Mouse (Mus musculus): ENCODE results near the gene Eif5a2. TPM values are rescaled to one million over a fixed set of nuclear protein-coding genes. Genes with fewer than 3 reads are reported as not detected.

Gene Eif5a2
- total and polyA plus RNA-seq, 3 experiments, result 6.1 to 7.3 TPM; not detected in 1

DNA sequence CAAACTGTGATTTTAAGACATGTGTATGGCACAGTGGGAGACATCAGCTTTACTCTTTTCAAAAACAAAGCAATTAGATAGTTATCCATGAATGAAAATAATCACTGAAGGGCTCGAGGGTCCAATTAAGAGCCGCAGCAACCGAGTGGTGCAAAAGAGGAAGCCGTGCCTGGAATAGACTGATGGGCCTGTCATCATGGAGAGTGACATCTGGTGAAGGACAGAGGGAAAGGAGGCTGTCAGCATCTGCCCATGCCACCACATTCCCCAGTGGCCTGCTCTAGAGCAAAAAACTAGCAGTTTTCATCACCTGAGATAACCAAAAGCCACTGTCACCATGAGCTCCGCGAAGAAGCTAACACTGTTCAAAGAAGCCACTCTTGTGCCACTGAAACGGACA, 25.6 kb upstream of the Eif5a2 start:
- no peak overlapping the region for H3K4me3 ChIP-seq (ENCODE audit: control insufficient read depth in 1 of 2, insufficient read depth in 1 of 2, low read depth in 2 of 2, low read length in 2 of 2)
- H3K27me3 ChIP-seq (ENCODE audit: control insufficient read depth in 1 of 2, insufficient read depth in 2 of 2, low read length in 2 of 2), result no peaks in the 10 kb centered on the region
- no peak overlapping the region for H3K9ac ChIP-seq (ENCODE audit: control insufficient read depth, low read depth, low read length, poor library complexity, severe bottlenecking)
- H3K27ac ChIP-seq (ENCODE audit: control insufficient read depth, low read depth, low read length), result no peak overlapping the region
- H3K79me2 ChIP-seq (ENCODE audit: control insufficient read depth, insufficient read depth, low read length, poor library complexity), result no peaks in the 10 kb centered on the region
- no peaks in the 10 kb centered on the region for H3K9me3 ChIP-seq (replicated peaks; ENCODE audit: insufficient read depth, low read length)
- H3K4me1 ChIP-seq (ENCODE audit: control insufficient read depth in 1 of 2, insufficient read depth in 2 of 2, low read length in 2 of 2), result no peaks in the 10 kb centered on the region
- no peaks in the 10 kb centered on the region for H3K36me3 ChIP-seq (ENCODE audit: control insufficient read depth in 1 of 2, insufficient read depth in 2 of 2, low read length in 2 of 2)
- no peak for TF ChIP-seq ELF1 (IDR thresholded peaks at IDR 0.05; ENCODE audit: low read depth, low read length)
- TF ChIP-seq UBTF (IDR thresholded peaks at IDR 0.05; ENCODE audit: borderline replicate concordance, insufficient read depth, low read depth, low read length), result no peak
- no peak for TF ChIP-seq GABPA (IDR thresholded peaks at IDR 0.05; ENCODE audit: low read depth, low read length)
- no peak for TF ChIP-seq MEF2A (IDR thresholded peaks at IDR 0.05; ENCODE audit: extremely low read depth, insufficient replicate concordance, low read depth, low read length, poor library complexity, severe bottlenecking)
- no peak for TF ChIP-seq NRF1 (IDR thresholded peaks at IDR 0.05; ENCODE audit: insufficient read depth, low read depth, low read length, poor library complexity, severe bottlenecking)
- TF ChIP-seq MAZ (IDR thresholded peaks at IDR 0.05; ENCODE audit: low read depth, low read length), result no peak
- TF ChIP-seq CHD1 (IDR thresholded peaks at IDR 0.05; ENCODE audit: low read depth, low read length), result no peak
- no peak for TF ChIP-seq TAL1 (IDR thresholded peaks at IDR 0.05; ENCODE audit: low read length)
- no peak for TF ChIP-seq MYC (IDR thresholded peaks at IDR 0.05; ENCODE audit: low read depth, low read length)
- no peak for TF ChIP-seq HCFC1 (IDR thresholded peaks at IDR 0.05; ENCODE audit: low read depth, low read length)
- TF ChIP-seq POLR2A (IDR thresholded peaks at IDR 0.05; ENCODE audit: control insufficient read depth in 1 of 2, insufficient read depth in 1 of 2, low read depth in 1 of 2, low read length in 2 of 2, poor library complexity in 1 of 2), result no peak
- TF ChIP-seq ETS1 (IDR thresholded peaks at IDR 0.05; ENCODE audit: low read depth, low read length), result no peak
- no peak for TF ChIP-seq MAX (IDR thresholded peaks at IDR 0.05; ENCODE audit: low read length)
- no peak for TF ChIP-seq POLR2AphosphoS2 (IDR thresholded peaks at IDR 0.05; ENCODE audit: low read length)
- no peak for DNase-seq (ENCODE audit: low read depth, low spot score)

DNA sequence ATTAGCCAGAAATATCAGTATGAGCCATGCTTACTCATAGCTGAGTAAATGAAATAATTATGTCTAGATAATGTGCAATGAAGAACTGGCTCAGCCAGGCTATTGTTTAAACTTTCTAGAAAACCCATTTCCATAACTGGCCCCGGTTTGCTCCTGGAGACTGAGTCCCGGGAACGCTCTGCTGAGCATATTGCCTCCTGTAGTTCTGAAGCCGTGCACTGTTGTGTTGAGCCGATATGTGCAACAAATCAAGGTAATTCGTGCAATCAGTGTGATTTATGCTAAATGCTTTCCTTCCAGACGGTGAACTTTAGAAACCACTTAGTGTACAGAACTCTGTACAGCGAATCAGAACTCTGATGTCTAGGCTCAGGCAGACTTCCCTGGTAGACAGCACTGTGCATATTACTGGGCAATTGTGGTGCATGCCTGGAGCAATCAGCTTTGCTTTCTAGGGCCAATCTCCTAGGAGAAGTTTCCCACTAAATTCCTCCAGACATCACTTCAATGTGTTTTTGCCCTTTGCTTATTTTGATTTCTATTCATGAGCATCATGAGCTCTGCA, 19.8 kb upstream of the Eif5a2 start:
- Histone ChIP-seq H3K79me2 (ENCODE audit: control insufficient read depth, insufficient read depth, low read length, poor library complexity) (no peaks in the 10 kb centered on the region), H3K9me3 (replicated peaks; ENCODE audit: insufficient read depth, low read length) (no peaks in the 10 kb centered on the region), H3K27ac (ENCODE audit: control insufficient read depth, low read depth, low read length) (no peak overlapping the region), H3K27me3 (ENCODE audit: control insufficient read depth in 1 of 2, insufficient read depth in 2 of 2, low read length in 2 of 2) (no peaks in the 10 kb centered on the region), H3K9ac (ENCODE audit: control insufficient read depth, low read depth, low read length, poor library complexity, severe bottlenecking) (no peak overlapping the region), H3K4me1 (ENCODE audit: control insufficient read depth in 1 of 2, insufficient read depth in 2 of 2, low read length in 2 of 2) (no peaks in the 10 kb centered on the region), H3K36me3 (ENCODE audit: control insufficient read depth in 1 of 2, insufficient read depth in 2 of 2, low read length in 2 of 2) (no peaks in the 10 kb centered on the region), H3K4me3 (ENCODE audit: control insufficient read depth in 1 of 2, insufficient read depth in 1 of 2, low read depth in 2 of 2, low read length in 2 of 2) (no peak overlapping the region)
- no peak for TF ChIP-seq ZNF384 (IDR thresholded peaks at IDR 0.05; ENCODE audit: low read depth, low read length)
- no peak for TF ChIP-seq CTCF (IDR thresholded peaks at IDR 0.05 in 2 of 3, conservative IDR thresholded peaks at IDR 0.05 in 1 of 3; ENCODE audit: control insufficient read depth in 1 of 3, insufficient read depth in 1 of 3, low read depth in 2 of 3, low read length in 3 of 3, poor library complexity in 1 of 3, severe bottlenecking in 1 of 3)
- no peak for TF ChIP-seq POLR2A (IDR thresholded peaks at IDR 0.05; ENCODE audit: control insufficient read depth in 1 of 2, insufficient read depth in 1 of 2, low read depth in 1 of 2, low read length in 2 of 2, poor library complexity in 1 of 2)
- TF ChIP-seq EP300 (IDR thresholded peaks at IDR 0.05; ENCODE audit: low read depth in 1 of 2, low read length in 2 of 2), result no peak
- TF ChIP-seq MAX (IDR thresholded peaks at IDR 0.05; ENCODE audit: low read length), result no peak
- no peak for TF ChIP-seq MAFK (IDR thresholded peaks at IDR 0.05; ENCODE audit: borderline replicate concordance, low read depth, low read length)
- TF ChIP-seq POLR2AphosphoS2 (IDR thresholded peaks at IDR 0.05; ENCODE audit: low read length), result no peak
- TF ChIP-seq MAZ (IDR thresholded peaks at IDR 0.05; ENCODE audit: low read depth, low read length), result no peak
- no peak for TF ChIP-seq TCF12 (IDR thresholded peaks at IDR 0.05; ENCODE audit: low read depth, low read length)
- TF ChIP-seq NELFE (IDR thresholded peaks at IDR 0.05; ENCODE audit: low read depth, low read length), result no peak
- TF ChIP-seq NRF1 (IDR thresholded peaks at IDR 0.05; ENCODE audit: insufficient read depth, low read depth, low read length, poor library complexity, severe bottlenecking), result no peak
- no peak for TF ChIP-seq HCFC1 (IDR thresholded peaks at IDR 0.05; ENCODE audit: low read depth, low read length)
- DNase-seq (ENCODE audit: low read depth, low spot score), result no peak
